Mouse (Mus musculus): Measurements from ENCODE around the gene Fam180a.

Fam180a gene

DNA sequence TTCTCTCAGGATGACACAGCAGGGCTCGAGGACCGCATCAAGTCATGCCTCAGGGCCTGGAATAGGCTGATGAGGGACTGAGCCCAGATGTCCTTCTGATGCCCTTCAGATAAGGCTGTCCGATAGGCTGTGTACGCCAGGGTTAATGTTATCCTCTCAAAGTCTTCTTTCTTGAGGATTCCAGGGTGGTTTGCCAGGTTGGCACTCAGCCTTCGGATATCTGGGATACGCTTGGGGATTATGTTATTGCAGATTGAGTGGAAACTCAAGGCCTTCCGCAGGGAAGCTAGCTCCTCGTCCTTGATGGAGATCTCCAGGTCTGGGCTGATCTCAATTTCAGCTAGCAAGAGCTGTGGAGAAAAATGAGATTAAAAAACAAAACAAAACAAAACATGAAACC is 12.4 kb downstream of the Fam180a start:
- DNase-seq (ENCODE audit: extremely low read depth, low read depth): no peak

- no peak for DNase-seq (ENCODE audit: extremely low read depth, low read depth)
Measured at GRCm38 (mm10) chr6:35309406-35309805, 16.5 kb downstream of the Fam180a start.

- DNase-seq (ENCODE audit: extremely low read depth, low read depth): no peak
Measured at GRCm38 (mm10) chr6:35308037-35308436, 17.9 kb downstream of the Fam180a start, which contains the start of gene Slc13a4. Slc13a4 (minus strand) TSS chr6:35308131.

DNA sequence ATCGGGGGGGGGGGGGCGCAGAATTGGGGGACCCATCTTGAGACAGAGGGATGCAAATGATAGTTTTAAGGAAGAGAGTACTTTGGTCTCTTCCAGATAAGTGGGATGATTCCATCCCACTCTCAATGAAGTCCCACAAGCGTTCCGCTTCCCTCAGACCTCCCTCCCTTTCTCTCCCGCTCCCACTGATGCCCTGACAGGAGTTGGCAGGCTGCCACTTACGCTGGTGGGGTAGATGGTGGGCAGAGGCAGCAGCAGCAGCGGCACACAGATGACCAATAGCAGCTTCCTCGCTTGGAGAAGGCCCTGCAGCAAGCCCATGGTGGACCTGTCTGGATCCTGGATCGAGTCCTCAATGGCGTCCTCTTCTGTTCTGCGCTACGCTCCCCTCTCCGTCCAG is 18.8 kb downstream of the Fam180a start:
- no peak for DNase-seq (ENCODE audit: extremely low read depth, low read depth)

DNA sequence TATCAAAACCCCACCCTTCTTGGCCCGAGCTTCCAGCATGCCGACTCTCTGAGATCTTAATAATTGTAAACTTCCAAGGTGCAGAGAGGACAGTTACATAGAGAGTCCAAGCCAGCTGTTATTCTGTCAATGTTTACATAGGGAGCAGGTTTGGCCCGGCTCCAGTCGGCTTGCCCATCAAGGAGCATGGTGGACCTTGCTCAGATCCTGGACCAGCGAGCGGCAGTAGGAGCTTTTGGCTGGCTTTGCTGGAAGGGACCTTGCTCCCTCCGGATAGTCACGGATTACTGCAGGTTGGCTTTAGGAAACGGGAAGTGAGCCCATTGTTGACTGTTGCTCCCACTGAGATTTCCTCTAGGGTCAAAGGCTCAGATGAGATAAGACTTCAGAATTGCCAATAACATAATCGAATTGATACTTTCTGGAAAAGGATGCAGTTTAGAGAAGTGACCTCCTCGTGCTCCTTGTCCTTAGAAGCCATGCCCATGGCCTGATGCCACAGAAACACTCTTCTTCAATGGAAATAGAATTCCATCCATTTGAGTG is 22.5 kb downstream of the Fam180a start:
- no peak for DNase-seq (ENCODE audit: extremely low read depth, low read depth)

DNA sequence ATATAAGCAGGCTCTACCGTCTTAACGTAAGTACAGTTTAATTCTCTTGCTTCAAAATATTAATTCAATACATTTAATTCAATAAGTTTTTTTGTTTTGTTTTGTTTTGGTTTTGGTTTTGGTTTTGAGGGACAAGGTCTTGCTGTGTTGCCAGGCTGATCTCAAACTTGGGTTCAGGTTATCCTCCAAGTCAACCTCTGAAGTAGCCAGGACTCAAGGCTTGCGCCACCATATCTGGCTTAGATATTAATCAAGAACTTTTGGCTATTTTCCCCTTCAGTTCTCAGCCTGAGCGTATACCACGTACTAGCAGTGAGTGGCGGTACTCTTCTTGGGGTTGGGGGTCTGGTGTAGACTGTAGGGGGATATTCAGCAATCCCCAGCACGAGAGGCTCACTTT is 23.4 kb downstream of the Fam180a start:
- DNase-seq (ENCODE audit: extremely low read depth, low read depth): no peak

- peak; percentile 28 for DNase-seq (ENCODE audit: extremely low read depth, low read depth)
Measured at GRCm38 (mm10) chr6:35298323-35298722, 27.6 kb downstream of the Fam180a start.

DNA sequence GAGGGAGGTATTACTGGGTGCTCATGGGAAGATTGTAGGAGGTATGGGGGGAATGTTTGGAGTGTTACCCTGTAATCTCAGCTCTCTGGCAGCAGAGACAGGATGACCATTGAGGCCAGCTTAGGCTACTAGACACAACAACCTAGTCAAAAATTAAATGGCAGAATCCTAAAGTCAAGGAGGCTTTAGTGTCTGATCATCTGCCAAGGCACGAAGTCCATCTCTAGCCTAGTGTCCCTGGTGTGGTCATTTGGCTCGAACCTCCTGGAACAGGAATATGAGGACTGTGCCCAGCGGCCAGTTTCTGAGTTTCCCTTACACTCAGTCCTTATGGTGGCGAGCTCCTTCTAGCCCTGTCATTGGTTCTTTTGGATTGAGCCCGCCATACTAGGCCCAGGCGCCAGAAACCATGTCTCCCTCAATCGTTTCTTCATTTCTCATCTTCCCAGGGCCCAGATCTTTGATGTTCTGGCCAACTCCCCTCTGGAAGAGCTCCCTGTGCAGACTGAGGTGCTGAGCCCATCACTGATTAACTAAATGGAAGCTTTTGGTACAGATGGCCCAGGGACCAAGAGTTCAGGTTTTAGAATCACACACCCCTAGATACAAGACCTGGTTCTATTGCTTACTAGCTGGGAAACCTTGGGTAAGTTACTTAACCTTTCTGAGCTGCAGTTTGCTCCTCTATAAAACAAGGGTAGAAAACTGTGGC is 28.3 kb downstream of the Fam180a start:
- no peak for DNase-seq (ENCODE audit: extremely low read depth, low read depth)

DNA sequence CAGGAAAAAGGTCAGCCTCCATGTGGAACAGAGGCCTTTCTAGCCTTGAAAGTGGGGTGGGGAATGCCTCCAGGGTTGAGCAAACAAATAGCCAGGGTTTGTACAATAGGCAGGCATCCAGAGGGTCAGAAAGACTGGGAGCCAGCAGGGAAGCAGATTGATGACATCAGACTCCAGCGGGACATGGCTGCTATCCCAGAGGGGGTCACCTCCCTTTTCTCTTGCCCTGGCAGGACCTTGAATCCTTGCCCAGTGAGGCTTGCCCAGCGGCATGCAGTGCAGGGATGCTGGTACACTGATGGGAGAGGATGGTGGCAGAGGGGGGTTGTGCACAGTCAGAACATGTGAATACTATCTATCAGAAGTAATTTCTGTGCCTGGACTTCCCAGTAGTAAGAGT is 28.9 kb downstream of the Fam180a start:
- DNase-seq (ENCODE audit: extremely low read depth, low read depth): no peak

- no peak for DNase-seq (ENCODE audit: extremely low read depth, low read depth)
Measured at GRCm38 (mm10) chr6:35294964-35295363, 31.0 kb downstream of the Fam180a start.

- DNase-seq (ENCODE audit: extremely low read depth, low read depth): no peak
Measured at GRCm38 (mm10) chr6:35289676-35290075, 36.3 kb downstream of the Fam180a start.

GRCm38 (mm10) chr6:35288920-35289319 is 37.0 kb downstream of the Fam180a start:
- DNase-seq (ENCODE audit: extremely low read depth, low read depth): no peak

- DNase-seq (ENCODE audit: extremely low read depth, low read depth): no peak
Measured at GRCm38 (mm10) chr6:35288114-35288761, 37.7 kb downstream of the Fam180a start.

DNA sequence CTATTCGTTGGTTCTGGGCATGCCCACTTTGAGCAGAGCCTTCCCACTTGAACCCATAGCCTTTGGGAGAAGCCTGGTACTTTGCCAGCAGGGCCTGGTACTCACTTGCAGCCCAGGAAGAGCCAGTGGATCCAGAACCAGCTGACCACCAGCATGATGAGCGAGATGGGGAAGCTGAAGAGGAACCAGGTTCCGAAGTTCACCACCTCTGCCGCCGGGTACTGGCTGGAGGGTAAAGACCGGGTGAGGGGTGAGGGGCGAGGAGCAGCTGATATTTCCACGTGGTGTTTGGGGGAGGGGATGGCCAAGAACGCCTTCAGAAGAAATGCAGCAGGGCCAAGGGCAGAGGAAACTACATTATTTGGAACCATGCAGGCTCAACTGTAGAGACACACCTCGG is 46.6 kb downstream of the Fam180a start:
- DNase-seq (ENCODE audit: extremely low read depth, low read depth): no peak

DNA sequence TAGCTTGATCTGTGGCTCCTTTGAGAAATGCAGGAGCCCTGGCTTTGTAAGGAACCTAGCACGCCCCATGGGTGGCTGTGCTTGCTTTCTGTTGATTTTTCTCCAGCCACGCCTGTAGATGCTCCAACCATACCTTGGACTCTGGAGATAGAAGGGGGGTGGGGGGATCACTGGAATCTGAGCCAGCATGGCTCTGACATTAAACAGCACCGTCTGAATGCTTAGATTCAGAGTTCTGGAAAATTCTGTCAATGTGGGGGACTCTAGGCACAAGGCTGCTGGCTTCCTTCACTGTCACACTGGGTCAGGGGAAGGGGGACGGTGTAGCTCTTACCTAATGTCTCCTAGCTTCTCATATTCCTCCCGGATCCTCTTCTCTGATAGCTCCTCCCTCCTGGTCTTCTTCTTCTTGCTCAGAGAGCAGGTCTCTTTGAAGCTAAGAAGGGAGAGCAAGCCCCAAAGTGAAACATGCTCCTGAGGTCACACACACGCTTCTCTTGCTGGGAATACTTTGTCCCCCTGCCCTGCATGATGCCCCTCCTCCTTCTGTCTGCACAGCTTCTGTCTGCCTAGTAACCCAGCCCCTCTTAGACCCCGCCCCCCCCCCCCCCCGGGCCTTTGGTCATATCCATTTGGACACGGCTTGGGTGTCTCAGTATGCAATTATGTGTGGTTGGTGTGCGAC is 47.9 kb downstream of the Fam180a start:
- no peak for DNase-seq (ENCODE audit: extremely low read depth, low read depth)

DNA sequence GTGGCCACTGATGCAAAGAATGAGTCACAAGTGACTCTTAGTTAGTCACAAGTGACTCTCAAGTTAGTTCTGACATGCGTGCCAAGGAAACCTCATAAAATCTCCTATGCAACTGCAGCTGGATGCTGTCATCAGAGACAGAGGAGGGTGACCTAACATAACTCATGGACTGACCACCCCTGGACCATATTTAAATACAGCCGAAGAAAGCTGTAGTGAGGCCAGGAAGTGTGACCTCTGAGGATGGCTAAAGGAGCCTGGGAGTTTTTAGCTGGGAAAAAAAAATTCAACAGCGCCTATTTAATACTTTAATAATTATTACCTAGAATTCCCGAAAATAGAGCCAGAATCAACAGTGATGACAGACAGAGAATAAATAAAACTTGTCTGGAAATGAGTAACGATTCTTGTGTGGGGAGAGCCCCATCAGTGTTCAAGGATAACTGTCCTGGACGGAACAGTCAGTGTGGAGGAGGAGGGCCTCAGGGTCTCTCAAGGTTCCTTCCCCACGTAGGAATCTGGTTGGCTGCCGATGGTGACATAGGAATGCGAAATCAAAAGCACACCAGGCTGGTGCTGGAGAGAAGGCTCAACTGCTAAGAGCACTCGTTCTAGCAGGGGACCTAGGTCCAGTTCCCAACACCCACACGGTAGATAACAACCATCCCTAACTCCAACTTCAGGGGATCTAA is 52.4 kb downstream of the Fam180a start:
- no peak for DNase-seq (ENCODE audit: extremely low read depth, low read depth)

- no peak for DNase-seq (ENCODE audit: extremely low read depth, low read depth)
Measured at GRCm38 (mm10) chr6:35271868-35272765, 53.8 kb downstream of the Fam180a start.

DNA sequence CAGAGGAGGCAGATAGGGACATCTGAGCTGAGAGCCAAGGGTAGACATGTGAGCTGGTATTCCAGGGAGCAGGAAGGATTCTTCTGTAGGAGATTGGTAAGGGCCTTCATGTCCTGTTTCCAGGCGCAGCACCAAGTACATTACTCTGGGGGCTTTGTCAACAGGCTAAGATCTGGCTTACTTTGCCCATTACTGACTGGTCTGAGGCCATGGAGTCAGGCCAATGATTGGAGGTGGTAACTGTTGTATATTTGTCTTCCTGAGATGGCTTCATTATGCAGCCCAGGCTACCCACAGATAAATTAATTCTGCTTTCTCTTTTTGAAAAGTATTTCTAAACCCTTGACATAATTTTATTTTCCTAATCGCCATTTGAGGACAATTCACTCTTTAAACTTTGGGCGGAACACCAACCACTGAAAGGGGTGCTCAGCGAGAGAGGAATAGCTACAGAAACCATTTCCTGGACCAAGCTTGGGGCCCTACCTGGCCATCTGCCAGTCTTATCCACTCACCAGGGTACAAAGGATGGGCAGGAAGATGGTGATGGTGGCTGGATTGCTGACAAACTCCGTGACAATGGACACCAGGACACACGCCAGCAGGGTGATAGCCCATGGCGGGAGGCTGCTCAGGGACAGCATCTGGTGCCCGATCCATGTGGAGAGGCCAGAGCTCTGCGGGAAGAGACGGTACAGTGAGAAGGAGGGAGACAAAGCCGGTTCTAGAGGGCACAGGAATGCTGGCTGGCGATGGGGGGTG is 54.7 kb downstream of the Fam180a start:
- DNase-seq (ENCODE audit: extremely low read depth, low read depth): no peak

GRCm38 (mm10) chr6:35269643-35270042 is 56.3 kb downstream of the Fam180a start:
- no peak for DNase-seq (ENCODE audit: extremely low read depth, low read depth)

GRCm38 (mm10) chr6:35268711-35269110 is 57.2 kb downstream of the Fam180a start:
- no peak for DNase-seq (ENCODE audit: extremely low read depth, low read depth)
